Mouse (Mus musculus) brain, embryonic 14.5 days (tissue): ENCODE data around the gene Herpud2. TPM values are rescaled to one million over a fixed set of nuclear protein-coding genes. Genes with fewer than 3 reads are reported as not detected.

ENCODE experiments used
- DNase-seq: peaks from one replicate; pipeline ENCODE4 v3.0.0-alpha.2; 2011; ENCODE audit warnings: low read depth
- CTCF ChIP-seq: fragments of 200-500 bp; IDR thresholded peaks from 2 replicates; pipeline ENCODE4 v1.5.1; 2012; ENCODE audit warnings: inconsistent platforms, mild to moderate bottlenecking, moderate library complexity, borderline replicate concordance; ENCODE audit not compliant: insufficient read depth, insufficient read length; ENCODE audit errors: extremely low read depth
- POLR2A ChIP-seq: fragments of 200-500 bp; IDR thresholded peaks from 2 replicates; pipeline ENCODE4 v1.6.1; 2012; ENCODE audit warnings: mild to moderate bottlenecking, inconsistent platforms, borderline replicate concordance; ENCODE audit not compliant: poor library complexity, insufficient read depth, insufficient read length, severe bottlenecking; ENCODE audit errors: extremely low read depth
- polyA plus RNA-seq: library from polyadenylated mRNA; depleted of rRNA; stranded (reverse); fragments of >200 nt; gene quantifications from 2 replicates; pipeline ENCODE4 v1.2.3, GENCODE M21; 2012

The Herpud2 gene
- polyA plus RNA-seq, 1 experiment = 35.8 TPM

DNA sequence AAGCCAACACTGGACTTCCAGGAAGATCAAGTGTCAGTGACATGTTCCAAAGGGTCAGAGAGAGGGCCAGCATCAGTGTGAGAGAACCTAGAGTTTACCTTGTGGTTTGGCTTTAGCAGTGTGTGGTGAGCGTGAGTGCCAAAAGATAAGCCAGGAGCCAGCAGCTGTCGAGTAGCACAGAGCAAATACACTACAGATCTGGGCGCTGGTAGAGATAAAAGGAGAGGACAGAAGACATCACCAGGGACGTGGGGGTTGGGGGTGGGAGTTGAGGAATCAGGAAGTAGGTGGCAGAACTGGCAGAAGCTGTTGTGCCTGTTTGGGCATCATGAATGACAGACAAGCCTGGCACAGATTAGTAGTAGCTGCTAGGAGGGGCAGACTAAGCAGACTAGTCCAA, 21.6 kb upstream of the Herpud2 start:
- TF ChIP-seq POLR2A (no peak), CTCF (no peak)
- no peak for DNase-seq

DNA sequence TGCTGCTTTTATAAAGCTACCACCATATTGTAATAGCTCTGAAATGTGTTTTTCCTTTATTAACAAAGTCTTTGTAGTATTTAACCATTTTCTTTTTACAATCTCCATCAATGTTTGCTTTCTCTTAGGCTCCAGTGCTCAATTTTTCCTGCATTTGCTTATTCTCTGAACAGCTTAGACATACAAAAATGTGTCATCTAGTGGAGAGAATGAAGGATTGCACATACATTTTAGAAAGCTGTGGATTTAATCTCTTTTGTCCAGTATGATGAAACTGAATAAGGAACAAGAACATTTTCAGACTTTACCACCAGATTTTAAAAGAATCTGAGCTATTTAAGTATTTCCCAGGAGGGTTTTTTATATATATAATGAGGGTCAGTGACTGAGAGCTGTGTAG, 18.0 kb upstream of the Herpud2 start:
- no peak for DNase-seq
- TF ChIP-seq CTCF (no peak), POLR2A (no peak)

- TF ChIP-seq POLR2A (no peak), CTCF (peak; percentile 84; the same call in 1 of the 2 replicates)
- DNase-seq = peak; percentile 77
Observed at GRCm38 (mm10) chr9:25167458-25168084, 16.0 kb upstream of the Herpud2 start.

GRCm38 (mm10) chr9:25158218-25158617, 6.6 kb upstream of the Herpud2 start:
- TF ChIP-seq CTCF = no peak
- TF ChIP-seq POLR2A = no peak
- DNase-seq = no peak

DNA sequence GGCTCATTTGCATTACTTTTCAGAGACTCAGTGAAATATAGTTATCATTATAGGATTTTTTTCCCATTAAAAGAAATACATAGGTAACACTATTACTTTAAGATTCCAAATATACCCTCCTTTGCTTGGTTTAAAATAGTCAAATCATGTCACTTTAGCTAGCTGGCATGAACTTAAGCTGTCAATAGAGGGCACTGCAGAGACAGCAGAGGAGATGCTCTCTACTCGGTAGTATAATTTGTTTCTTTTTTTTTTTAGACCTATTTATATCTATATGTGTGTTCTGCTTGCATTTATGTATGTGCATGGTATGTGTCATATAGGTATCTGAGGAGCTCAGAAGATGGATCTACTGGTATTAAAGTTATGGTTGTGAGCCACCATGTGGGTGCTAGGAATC, 4.8 kb upstream of the Herpud2 start:
- TF ChIP-seq CTCF (peak; percentile 19; the same call in 1 of the 2 replicates), POLR2A (no peak)
- DNase-seq = peak; percentile 11

DNA sequence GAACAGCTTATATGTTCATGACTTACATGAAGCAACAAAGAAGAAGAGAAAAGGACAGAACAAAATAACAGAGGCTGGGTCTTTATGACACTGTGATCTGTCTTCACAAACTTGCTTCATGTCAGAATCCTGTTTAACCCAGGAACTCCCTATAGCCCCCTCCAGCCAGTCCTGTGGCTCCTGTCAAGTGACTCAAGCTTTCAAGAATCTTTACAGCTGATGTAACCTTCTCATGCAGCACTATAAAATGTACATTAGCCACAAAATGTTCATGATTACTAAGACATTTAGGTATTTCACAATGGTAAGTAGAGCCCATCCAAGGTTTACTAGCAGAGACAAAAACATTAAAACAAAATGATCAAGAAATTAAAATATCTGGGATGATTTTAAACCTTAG, 1.4 kb upstream of the Herpud2 start:
- no peak for DNase-seq
- TF ChIP-seq CTCF (no peak), POLR2A (no peak)

- no peak for DNase-seq
- no peak for TF ChIP-seq CTCF
- TF ChIP-seq POLR2A = no peak
Observed at GRCm38 (mm10) chr9:25152457-25152856, 837 bp upstream of the Herpud2 start.

DNA sequence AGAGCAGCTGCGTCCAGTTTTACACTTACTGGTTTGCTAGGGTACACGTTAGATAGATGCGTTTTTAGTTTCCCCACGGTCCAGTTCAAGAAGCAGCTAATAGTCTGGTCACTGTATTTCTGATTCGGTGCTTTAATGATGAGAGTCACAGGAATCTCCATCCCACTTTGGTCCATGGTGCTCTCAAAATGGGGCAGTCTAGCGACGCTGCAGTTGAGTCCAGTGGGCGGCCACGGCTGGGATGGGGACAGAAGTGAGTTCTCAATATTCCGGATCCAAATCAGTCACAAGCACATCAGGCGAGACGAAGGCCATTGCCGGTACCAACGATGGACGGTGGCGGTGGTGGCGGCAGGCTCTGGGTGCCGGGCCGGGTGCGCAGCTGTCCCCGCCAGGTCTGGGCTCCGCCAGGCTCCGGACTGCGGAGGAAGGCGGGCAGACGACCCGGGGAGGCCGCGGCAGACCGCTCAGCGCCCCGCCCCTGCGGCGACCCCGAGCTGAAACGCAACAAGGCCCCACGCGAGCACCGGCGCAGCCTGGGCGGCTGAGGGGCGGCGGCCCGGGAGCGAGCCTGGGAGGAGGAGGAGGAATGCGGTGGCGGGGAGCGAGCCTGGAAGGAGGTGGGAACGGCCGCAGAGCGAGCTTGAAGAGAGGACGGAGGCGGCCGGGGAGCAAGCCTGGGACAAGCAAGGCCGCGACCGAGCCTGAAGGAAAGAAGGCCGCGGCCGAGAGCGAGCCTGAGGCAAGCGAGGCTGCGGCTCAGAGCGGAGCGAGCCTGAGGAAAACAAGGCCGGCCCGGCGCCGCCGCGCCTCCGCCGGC, 619 bp downstream of the Herpud2 start:
- 0 out of 2 replicates have a peak, but pooled peaks have one; percentile 18 for TF ChIP-seq POLR2A
- no peak for TF ChIP-seq CTCF
- DNase-seq = peak; percentile 50

DNA sequence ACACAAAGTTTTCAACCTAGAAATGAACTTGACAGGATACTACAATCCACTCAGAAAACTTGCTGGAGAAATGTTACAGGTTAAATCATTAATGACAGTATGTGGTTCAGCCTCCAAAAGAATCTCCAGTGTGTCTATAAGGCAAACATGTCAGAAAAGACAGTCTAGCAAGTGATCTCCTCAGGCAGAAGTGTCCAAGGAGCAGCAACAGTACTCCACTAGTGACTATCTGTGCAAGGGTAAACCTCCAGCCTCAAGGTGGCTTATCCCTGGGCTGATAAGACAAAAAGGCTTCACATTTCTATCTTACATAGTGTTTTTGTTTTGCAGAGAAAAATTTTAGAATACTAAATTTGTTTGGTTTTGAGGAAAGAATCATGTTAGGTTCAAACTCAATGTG, 2.9 kb downstream of the Herpud2 start:
- TF ChIP-seq CTCF (no peak), POLR2A (no peak)

GRCm38 (mm10) chr9:25145925-25146324, 5.7 kb downstream of the Herpud2 start:
- TF ChIP-seq CTCF (no peak), POLR2A (no peak)
- DNase-seq = no peak

More for the DNA sequence above, 2.9 kb downstream of the Herpud2 start:
- DNase-seq = no peak

DNA sequence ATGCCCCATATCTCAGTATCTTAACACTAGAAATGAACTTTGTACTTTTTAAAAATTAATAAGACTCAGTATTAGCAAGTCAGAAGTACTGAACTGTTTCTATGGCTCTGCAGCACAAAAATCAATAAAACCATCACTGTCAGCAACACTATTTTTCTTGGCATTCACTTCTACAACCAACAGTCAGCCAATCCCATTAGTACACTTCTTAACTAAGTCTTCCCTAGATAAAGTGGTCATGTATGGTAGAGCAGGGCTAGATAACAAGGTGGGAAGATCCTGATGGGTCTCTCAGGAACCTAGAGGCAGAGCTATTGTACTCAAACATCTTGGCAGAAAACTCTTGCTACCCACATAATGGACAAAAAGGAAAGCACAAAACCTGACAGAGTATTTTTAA, 7.7 kb downstream of the Herpud2 start:
- no peak for TF ChIP-seq CTCF
- DNase-seq = no peak

DNA sequence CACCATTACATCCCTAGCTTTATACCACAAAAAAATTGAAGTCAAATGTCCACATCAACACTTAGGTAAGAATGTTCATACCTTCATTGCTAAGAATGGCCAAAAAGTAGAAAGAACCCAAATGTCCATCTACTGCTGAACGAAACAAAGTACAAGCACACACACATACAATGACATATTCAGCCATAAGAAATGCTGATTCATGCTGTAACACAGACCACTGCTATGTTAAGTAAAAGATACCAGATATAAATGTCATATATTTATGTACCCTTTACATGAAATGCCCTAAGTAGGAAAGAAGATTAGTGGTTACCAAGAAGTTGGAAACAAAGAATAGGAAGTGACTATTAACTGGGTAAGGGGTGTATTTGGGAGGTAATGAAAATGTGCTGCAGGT, 8.6 kb downstream of the Herpud2 start:
- TF ChIP-seq POLR2A (no peak), CTCF (no peak)
- no peak for DNase-seq
